Mouse (Mus musculus): Measurements from ENCODE around the gene Fam168b.

Gene Fam168b

GRCm38 (mm10) chr1:34812407-34813247 lies 30.2 kb downstream of the Fam168b start:
- no peak for DNase-seq (ENCODE audit: low read depth, low spot score)

GRCm38 (mm10) chr1:34811581-34811980 lies 31.3 kb downstream of the Fam168b start:
- DNase-seq (ENCODE audit: low read depth, low spot score) = no peak

DNA sequence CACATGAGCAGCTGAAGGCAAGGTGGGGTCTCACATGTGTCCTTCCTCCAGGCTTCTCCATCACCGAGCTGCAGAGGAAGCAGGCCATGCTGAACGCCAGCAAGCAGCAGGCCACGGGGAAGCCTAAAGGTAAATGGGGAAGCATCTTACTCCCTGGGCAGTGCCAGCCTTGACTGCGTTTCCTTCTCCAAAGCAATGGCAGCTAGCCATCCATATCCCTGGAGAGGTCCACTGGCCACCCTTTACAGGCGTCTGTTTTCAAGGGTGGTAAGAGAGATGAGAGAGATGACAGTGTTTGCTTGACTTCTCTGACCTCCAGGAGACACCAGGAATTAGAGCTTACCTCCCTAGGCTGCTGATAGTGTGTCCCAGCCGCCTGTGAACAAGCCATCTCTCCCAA lies 31.8 kb downstream of the Fam168b start:
- no peak for DNase-seq (ENCODE audit: low read depth, low spot score)

DNA sequence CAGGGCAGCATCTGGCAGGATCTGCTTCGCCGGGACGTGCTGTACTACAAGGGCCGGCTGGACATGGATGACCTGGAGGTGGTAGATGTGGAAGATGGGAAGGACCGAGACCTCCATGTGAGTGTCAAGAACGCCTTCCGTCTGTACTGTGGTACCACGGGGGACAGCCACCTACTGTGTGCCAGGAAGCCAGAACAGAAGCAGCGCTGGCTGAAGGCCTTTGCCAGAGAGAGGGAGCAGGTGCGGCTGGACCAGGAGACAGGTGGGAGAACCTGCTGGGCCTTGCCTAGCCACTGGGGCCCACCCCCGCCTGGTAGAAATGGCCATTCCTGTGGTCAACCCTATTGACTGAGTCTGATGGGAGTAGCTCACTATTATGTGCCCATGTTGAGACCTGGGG lies 32.6 kb downstream of the Fam168b start:
- no peak for DNase-seq (ENCODE audit: low read depth, low spot score)

- DNase-seq (ENCODE audit: low read depth, low spot score) = no peak
Measured at GRCm38 (mm10) chr1:34808445-34808844, 34.4 kb downstream of the Fam168b start.

- DNase-seq (ENCODE audit: low read depth, low spot score) = no peak
Measured at GRCm38 (mm10) chr1:34805931-34806520, 36.8 kb downstream of the Fam168b start.

DNA sequence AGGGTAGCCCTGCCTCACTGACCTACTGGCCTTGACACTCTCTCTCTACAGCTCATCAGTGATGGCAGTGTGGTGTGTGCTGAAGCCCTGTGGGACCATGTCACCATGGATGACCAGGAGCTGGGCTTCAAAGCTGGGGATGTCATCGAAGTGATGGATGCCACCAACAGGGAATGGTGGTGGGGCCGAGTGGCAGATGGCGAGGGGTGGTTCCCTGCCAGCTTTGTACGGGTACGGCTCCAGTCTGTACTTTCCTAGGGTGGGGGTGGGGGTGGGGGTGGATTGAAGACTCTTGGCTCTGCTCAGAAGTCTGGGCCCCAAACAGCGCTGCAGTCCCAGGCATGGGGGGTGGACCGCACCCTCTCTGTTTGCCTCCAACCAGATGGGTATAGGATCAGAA lies 38.0 kb downstream of the Fam168b start:
- DNase-seq (ENCODE audit: low read depth, low spot score) = no peak

GRCm38 (mm10) chr1:34802290-34802642 lies 40.6 kb downstream of the Fam168b start:
- DNase-seq (ENCODE audit: low read depth, low spot score) = peak; percentile 84

- peak; percentile 80 for DNase-seq (ENCODE audit: low read depth, low spot score)
Measured at GRCm38 (mm10) chr1:34801616-34802289, 41.1 kb downstream of the Fam168b start.

GRCm38 (mm10) chr1:34799140-34799539 lies 43.7 kb downstream of the Fam168b start:
- no peak for DNase-seq (ENCODE audit: low read depth, low spot score)

- no peak for DNase-seq (ENCODE audit: low read depth, low spot score)
Measured at GRCm38 (mm10) chr1:34793304-34794300, 49.3 kb downstream of the Fam168b start.

DNA sequence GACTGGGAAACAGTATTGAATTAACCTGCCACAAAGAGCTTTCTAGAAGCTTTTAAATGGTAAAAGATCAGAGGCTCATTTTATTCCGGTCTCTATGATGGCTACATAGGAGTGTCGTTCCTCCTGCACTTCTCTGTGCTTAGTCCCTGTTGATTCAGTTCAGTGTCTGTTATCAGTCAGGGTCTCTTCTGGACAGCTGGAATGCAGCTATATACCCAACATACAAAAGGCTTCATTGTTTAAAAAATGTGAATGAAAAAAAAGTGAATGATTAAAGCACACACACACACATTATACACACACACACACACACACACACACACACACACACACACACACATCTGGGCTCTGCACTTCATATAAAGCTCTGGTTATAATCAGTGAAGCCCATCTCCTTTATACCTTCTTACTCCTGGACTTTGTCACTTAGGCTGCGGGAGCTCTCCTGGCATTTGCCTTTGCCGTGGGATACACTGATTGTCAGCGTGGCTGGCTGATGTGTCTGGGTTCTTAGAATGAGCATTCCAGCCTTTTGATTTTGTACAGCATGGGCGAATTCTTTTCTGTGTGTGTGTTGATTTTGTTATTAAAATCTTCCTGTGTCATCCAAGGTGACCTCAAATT lies 59.2 kb downstream of the Fam168b start:
- no peak for DNase-seq (ENCODE audit: low read depth, low spot score)

- DNase-seq (ENCODE audit: low read depth, low spot score) = no peak
Measured at GRCm38 (mm10) chr1:34775870-34776269, 67.0 kb downstream of the Fam168b start.

DNA sequence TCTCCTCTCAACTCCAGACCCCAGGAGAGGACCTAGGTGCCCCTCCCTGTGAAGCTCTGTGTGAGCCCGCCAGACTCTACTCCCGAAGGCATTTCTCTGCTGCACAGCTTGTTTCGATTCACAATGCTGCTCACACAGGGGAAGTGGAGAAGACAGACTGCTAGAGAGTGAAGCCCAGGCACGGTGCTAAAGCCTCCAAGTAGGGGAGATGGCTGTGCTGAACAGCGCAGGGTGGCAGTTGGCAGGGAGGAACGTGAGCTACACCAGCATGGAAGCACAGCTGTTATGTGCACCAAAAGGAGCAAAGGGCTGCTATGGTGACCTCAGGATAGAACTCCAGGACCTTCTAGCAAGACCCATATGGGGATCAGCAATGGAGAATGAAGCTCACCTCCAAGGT lies 74.0 kb downstream of the Fam168b start:
- DNase-seq (ENCODE audit: low read depth, low spot score) = no peak

GRCm38 (mm10) chr1:34767851-34768250 lies 75.0 kb downstream of the Fam168b start:
- no peak for DNase-seq (ENCODE audit: low read depth, low spot score)

DNA sequence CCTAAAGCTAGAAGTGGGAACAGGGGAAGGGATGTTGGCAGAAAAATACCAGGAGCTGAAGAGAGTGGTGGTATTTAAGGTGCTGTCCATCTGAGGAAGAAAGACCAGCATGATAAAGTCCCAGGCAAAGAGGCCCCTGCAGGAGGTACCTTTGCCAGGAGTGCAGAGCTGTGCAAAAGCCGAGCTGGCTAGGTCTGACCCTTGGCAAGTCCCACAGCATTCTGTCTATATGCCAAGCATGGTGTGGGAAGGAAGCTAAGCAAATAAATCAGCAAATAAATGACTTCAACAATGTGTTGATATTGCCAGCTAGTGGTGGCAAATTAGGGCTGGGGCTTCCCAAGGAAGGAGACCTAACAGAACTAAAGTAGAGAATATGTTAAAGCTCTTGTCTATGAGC lies 76.0 kb downstream of the Fam168b start:
- no peak for DNase-seq (ENCODE audit: low read depth, low spot score)

All from CD4-positive helper T cell, adult 2 months (primary cell).